Mouse (Mus musculus) C2C12 (cell line): Measurements from ENCODE around the gene Armc2. TPM values are rescaled to one million over a fixed set of nuclear protein-coding genes. Genes with fewer than 3 reads are reported as not detected.

Experiments used
- H3K27me3 ChIP-seq: one replicate; pipeline ENCODE4 v1.6.1; 2011; ENCODE audit not compliant: control insufficient read depth, insufficient read depth, insufficient read length
- H3K36me3 ChIP-seq: one replicate; pipeline ENCODE4 v1.6.1; 2011; ENCODE audit not compliant: control insufficient read depth, insufficient read depth
- H3K4me3 ChIP-seq: one replicate; pipeline ENCODE4 v1.5.1; 2011; ENCODE audit warnings: mild to moderate bottlenecking, control low read depth; ENCODE audit not compliant: poor library complexity, insufficient read depth, severe bottlenecking
- H3K79me2 ChIP-seq: one replicate; pipeline ENCODE4 v1.6.1; 2011; ENCODE audit not compliant: control insufficient read depth, insufficient read depth
- H3K79me3 ChIP-seq: one replicate; pipeline ENCODE4 v1.6.1; 2011; ENCODE audit warnings: low read depth, control low read depth
- H3ac ChIP-seq: one replicate; pipeline ENCODE3; 2011; ENCODE audit warnings: low read depth; ENCODE audit not compliant: control insufficient read depth, insufficient read length
- CEBPB ChIP-seq: IDR thresholded peaks from one replicate; pipeline ENCODE4 v1.6.1; 2011; ENCODE audit warnings: low read depth, mild to moderate bottlenecking, control low read depth, moderate library complexity
- CTCF ChIP-seq: IDR thresholded peaks from one replicate; pipeline ENCODE4 v1.5.1; 2011; ENCODE audit not compliant: control insufficient read depth, insufficient read depth, insufficient read length
- FOSL1 ChIP-seq: IDR thresholded peaks from one replicate; pipeline ENCODE4 v1.8.0; 2011; ENCODE audit warnings: mild to moderate bottlenecking, low read length; ENCODE audit not compliant: poor library complexity, insufficient read depth, severe bottlenecking
- MAX ChIP-seq: IDR thresholded peaks from one replicate; pipeline ENCODE4 v1.6.1; 2011; ENCODE audit warnings: mild to moderate bottlenecking, control low read depth
- MYOD1 ChIP-seq: IDR thresholded peaks from one replicate; pipeline ENCODE4 v1.6.1; 2011; ENCODE audit warnings: low read depth; ENCODE audit not compliant: control insufficient read depth, insufficient read length
- MYOG ChIP-seq: IDR thresholded peaks from one replicate; pipeline ENCODE4 v1.6.1; 2011; ENCODE audit not compliant: control insufficient read depth, insufficient read length; ENCODE audit errors: extremely low read depth
- USF1 ChIP-seq: IDR thresholded peaks from one replicate; pipeline ENCODE4 v1.6.1; 2011; ENCODE audit warnings: low read depth, mild to moderate bottlenecking, control low read depth, moderate library complexity
- polyA plus RNA-seq: library from polyadenylated mRNA; unstranded; fragments of >200 nt; fragmentation: generic; extraction: Trizol; gene quantifications from one replicate; pipeline ENCODE4 v1.2.1, GENCODE M21; 2012; ENCODE audit warnings: missing spikeins

The Armc2 gene
- polyA plus RNA-seq, 1 experiment: 0.20 TPM

DNA sequence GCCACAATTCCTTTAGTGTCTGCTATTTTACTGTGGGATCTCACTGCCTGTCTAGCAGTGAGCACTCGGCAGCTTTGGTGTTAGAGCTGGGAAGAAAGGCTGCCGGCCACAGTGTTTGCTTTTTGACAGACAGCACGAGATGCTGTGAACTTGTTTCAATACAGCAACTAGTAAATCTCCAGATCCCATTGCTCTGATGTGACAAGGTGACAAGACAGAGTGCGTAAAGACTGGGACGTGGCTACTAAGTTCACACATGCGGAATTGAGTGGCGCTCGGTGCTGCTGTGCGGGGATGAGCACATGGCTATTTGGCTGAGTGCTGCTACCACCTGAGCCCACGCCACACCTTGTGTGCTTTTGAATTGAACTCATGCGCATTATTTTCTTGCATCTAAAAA is 110.8 kb downstream of the Armc2 start:
- no peaks in the 10 kb centered on the region for H3K79me2 ChIP-seq
- H3K79me3 ChIP-seq: no peaks in the 10 kb centered on the region
- H3K36me3 ChIP-seq: peaks cover 8% of the 10 kb centered on the region
- H3ac ChIP-seq: no peak overlapping the region
- TF ChIP-seq FOSL1 (no peak), CTCF (no peak), MYOD1 (no peak), USF1 (no peak), CEBPB (no peak), MAX (no peak), MYOG (no peak)
- H3K4me3 ChIP-seq: no peak overlapping the region
- no peaks in the 10 kb centered on the region for H3K27me3 ChIP-seq

GRCm38 (mm10) chr10:41901864-41902263 is 116.4 kb downstream of the Armc2 start:
- Histone ChIP-seq H3K79me2 (no peaks in the 10 kb centered on the region), H3K36me3 (no peaks in the 10 kb centered on the region), H3K79me3 (no peaks in the 10 kb centered on the region), H3K4me3 (no peak overlapping the region), H3K27me3 (no peaks in the 10 kb centered on the region), H3ac (no peak overlapping the region)
- TF ChIP-seq USF1 (no peak), MYOD1 (no peak), FOSL1 (no peak)

- TF ChIP-seq CEBPB (no peak), FOSL1 (no peak), USF1 (no peak), CTCF (no peak), MAX (no peak), MYOD1 (no peak), MYOG (no peak)
- H3K27me3 ChIP-seq: no peaks in the 10 kb centered on the region
- H3K79me2 ChIP-seq: no peaks in the 10 kb centered on the region
- no peak overlapping the region for H3K4me3 ChIP-seq
- H3K79me3 ChIP-seq: no peaks in the 10 kb centered on the region
- no peaks in the 10 kb centered on the region for H3K36me3 ChIP-seq
- H3ac ChIP-seq: no peak overlapping the region
Observed at GRCm38 (mm10) chr10:41901456-41901855, 116.8 kb downstream of the Armc2 start.

DNA sequence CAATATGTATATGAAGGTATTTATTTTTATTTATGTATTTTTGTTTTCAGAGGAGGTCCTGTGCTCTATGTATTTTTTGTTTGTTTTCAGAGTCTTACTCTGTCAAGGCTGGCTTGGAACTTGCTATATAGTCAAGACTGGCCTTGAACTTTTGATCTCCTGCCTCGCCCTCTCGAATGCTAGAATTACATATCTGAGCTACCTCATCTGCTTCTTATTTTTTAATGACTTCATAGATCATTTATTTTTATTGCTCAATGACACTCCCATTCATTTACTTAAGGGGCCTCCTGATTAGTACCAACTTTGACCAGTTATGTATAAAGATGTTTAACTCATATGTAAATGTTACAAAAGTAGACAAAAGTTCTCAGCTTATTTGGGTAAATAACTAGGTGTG is 121.4 kb downstream of the Armc2 start:
- Histone ChIP-seq H3ac (no peak overlapping the region), H3K4me3 (no peak overlapping the region), H3K79me3 (no peaks in the 10 kb centered on the region), H3K36me3 (no peaks in the 10 kb centered on the region), H3K79me2 (no peaks in the 10 kb centered on the region), H3K27me3 (no peaks in the 10 kb centered on the region)
- no peak for TF ChIP-seq FOSL1

DNA sequence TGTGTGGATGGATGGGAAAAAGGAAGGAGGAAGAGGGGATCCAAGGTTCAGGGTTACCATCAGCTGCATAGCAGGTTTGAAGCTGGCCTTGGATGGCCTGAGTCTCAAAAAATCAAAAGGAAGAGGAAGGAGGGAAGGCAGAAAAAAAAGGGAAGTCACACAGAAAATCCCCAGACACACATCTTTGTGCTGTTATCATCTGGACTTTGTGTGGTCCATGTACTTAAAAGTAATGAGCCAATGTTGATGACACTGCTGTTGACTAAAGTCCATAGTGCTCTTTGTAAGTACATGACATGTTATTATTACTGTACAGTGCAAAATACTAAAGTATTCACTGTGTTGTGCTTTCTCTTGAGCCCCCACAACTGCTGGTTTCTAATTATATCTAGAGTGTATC is 121.8 kb downstream of the Armc2 start:
- no peak overlapping the region for H3K4me3 ChIP-seq
- no peak for TF ChIP-seq USF1
- no peak for TF ChIP-seq FOSL1
- no peak for TF ChIP-seq MYOG
- no peak for TF ChIP-seq CTCF
- TF ChIP-seq MAX: no peak
- no peak for TF ChIP-seq CEBPB
- TF ChIP-seq MYOD1: no peak
- no peak overlapping the region for H3ac ChIP-seq
- H3K79me3 ChIP-seq: no peaks in the 10 kb centered on the region
- H3K27me3 ChIP-seq: no peaks in the 10 kb centered on the region
- no peaks in the 10 kb centered on the region for H3K36me3 ChIP-seq
- H3K79me2 ChIP-seq: no peaks in the 10 kb centered on the region

DNA sequence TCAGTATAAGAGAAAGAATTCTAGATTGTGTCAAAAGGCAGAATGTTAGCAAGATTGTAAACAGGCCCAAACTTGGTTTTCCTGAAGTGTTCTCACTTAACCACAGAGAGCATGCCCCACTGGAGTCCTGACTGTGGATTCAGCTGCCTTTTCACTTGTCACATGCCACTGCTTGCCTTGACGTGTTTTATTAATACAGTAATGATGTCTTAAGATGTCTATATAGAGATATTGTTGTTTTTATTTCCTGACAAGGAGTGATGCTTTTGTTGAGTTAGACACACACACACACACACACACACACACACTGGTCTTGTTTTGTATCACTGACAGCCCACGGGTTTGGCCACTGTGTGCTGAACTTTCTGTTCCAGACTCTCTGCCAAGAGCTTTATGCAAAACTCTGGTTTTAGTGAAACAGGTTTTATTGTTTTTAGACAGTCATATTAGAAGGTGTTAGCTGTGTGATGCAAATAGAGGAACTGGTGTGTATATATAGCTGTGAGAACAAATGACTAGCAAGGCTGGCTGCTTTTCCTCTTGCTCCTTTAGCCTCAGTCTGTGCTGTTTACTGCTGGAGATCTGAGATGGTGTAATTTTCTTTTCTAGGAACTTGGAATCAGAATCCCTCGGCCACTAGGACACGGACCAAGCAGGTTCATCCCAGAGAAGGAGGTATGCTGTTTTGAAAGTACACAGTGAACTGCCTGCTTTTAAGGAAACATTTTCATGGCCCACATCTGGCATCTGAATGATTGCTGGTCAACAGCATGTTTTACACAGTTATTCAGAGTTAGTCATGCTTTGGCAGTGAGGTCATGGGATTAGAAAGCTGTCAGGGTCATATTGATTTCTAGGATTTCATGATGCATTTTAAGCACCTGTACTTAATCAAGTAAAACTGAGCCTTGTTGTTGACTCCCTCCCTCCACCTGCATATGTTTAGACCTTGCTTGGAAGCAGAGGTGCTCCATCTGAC is 124.5 kb downstream of the Armc2 start:
- H3K79me2 ChIP-seq: no peaks in the 10 kb centered on the region
- H3K36me3 ChIP-seq: no peaks in the 10 kb centered on the region
- no peaks in the 10 kb centered on the region for H3K27me3 ChIP-seq
- no peak overlapping the region for H3K4me3 ChIP-seq
- H3ac ChIP-seq: no peak overlapping the region
- no peak for TF ChIP-seq CEBPB
- TF ChIP-seq FOSL1: no peak
- no peak for TF ChIP-seq CTCF
- TF ChIP-seq MYOG: no peak
- TF ChIP-seq MYOD1: no peak
- TF ChIP-seq MAX: no peak
- TF ChIP-seq USF1: no peak
- no peaks in the 10 kb centered on the region for H3K79me3 ChIP-seq
